Mouse (Mus musculus) heart, embryonic 14.5 days (tissue): ENCODE results near the gene Hrg. TPM values are rescaled to one million over a fixed set of nuclear protein-coding genes. Genes with fewer than 3 reads are reported as not detected.

ENCODE experiments used
- ATAC-seq: fragments of 200-750 bp; cut with Nextera tagmentation; 2 replicates; pipeline ENCODE4 v1.8.0; 2017; ENCODE audit warnings: low read depth, moderate TSS enrichment; ENCODE audit not compliant: insufficient number of reproducible peaks, insufficient read depth, low FRiP score
- H3K27ac ChIP-seq, 2 experiments: fragments of 200-500 bp in 1 of 2; fragments of 300-500 bp in 1 of 2; sonication (generic) in 1 of 2; replicated peaks in 1 of 2; 2 replicates each; pipeline ENCODE4 v1.5.1; 2012 to 2014; ENCODE audit warnings: low read depth in 2 of 2, low read length in 2 of 2, control low read depth in 1 of 2, mild to moderate bottlenecking in 1 of 2, mixed read lengths in 1 of 2; ENCODE audit not compliant: control insufficient read depth in 1 of 2, insufficient read depth in 1 of 2
- H3K27me3 ChIP-seq: fragments of 300-500 bp; sonication (generic); 2 replicates; pipeline ENCODE4 v1.6.1; 2014; ENCODE audit warnings: mild to moderate bottlenecking, low read length, control low read depth; ENCODE audit not compliant: control insufficient read depth, insufficient read depth
- H3K36me3 ChIP-seq: fragments of 300-500 bp; sonication (generic); 2 replicates; pipeline ENCODE4 v1.6.1; 2014; ENCODE audit warnings: mild to moderate bottlenecking, control low read depth, low read length, mixed read lengths; ENCODE audit not compliant: control insufficient read depth, insufficient read depth
- H3K4me1 ChIP-seq, 2 experiments: fragments of 200-500 bp in 1 of 2; fragments of 300-500 bp in 1 of 2; sonication (generic) in 1 of 2; 2 replicates each; pipeline ENCODE4 v1.6.1; 2012 to 2014; ENCODE audit warnings: low read length in 2 of 2, control low read depth in 1 of 2, mixed read lengths in 1 of 2; ENCODE audit not compliant: control insufficient read depth in 2 of 2, insufficient read depth in 2 of 2
- H3K4me2 ChIP-seq: fragments of 300-500 bp; sonication (generic); 2 replicates; pipeline ENCODE4 v1.6.1; 2014; ENCODE audit warnings: mild to moderate bottlenecking, low read length
- H3K4me3 ChIP-seq, 2 experiments: fragments of 200-500 bp in 1 of 2; fragments of 300-500 bp in 1 of 2; sonication (generic) in 1 of 2; 2 replicates each; pipeline ENCODE4 v1.5.1; 2012 to 2014; ENCODE audit warnings: low read length in 2 of 2, mild to moderate bottlenecking in 2 of 2, control low read depth in 1 of 2, low read depth in 1 of 2, moderate library complexity in 1 of 2; ENCODE audit not compliant: control insufficient read depth in 1 of 2, insufficient read depth in 1 of 2
- H3K9ac ChIP-seq: fragments of 300-500 bp; sonication (generic); 2 replicates; pipeline ENCODE4 v1.6.1; 2014; ENCODE audit warnings: mild to moderate bottlenecking, low read length
- H3K9me3 ChIP-seq: fragments of 300-500 bp; sonication (generic); 2 replicates; pipeline ENCODE4 v1.6.1; 2016; ENCODE audit warnings: low read length, control low read depth; ENCODE audit not compliant: control insufficient read depth
- WGBS: fragments of 180-500 bp; shearing (Covaris S2); extraction: QIAGEN DNeasy Blood & Tissue Kit; methylation state at CpG from one replicate; pipeline ENCODE4 v1.1.7; 2014; 5-methylcytosine and 5-hydroxymethylcytosine counted together
- polyA plus RNA-seq: library from polyadenylated mRNA; unstranded; fragments of >200 nt; fragmentation: Nextera tagmentation; extraction: Ambion mirVana; gene quantifications from 2 replicates; pipeline ENCODE4 v1.2.1, GENCODE M21; 2014

Gene Hrg
- polyA plus RNA-seq, 1 experiment from 2014 or later, result not detected

DNA sequence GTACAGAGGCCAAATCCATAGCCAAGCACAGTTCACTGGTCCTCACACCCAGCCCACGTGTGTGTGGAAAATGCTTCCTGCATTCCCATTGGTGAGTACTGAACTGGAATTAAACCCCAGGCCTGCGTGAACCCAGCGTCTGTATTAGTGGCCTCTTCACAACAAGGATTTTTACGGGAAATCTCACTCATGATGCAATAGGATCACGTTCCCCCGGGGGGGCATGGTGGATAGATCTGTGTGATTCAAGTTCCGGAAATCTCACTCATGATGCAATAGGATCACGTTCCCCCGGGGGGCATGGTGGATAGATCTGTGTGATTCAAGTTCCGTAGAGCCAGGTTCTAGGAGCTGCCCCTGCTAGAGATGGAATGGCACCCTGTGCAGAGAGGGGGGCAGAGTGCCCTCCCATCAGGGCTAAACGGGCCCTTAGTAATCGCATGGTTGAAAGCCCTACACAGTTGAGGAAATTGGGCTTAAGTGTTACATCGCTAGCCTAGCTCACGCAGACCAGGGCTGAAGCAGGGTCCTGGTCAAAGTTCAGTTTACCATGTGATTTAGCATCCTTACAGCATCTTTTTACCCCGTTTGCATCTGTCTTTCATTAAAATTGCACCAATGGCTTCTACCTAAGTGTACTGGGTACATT, 32.1 kb upstream of the Hrg start:
- 82% methylated on average over 15 of the region's 15 CpGs for WGBS
- ATAC-seq, result no peak

DNA sequence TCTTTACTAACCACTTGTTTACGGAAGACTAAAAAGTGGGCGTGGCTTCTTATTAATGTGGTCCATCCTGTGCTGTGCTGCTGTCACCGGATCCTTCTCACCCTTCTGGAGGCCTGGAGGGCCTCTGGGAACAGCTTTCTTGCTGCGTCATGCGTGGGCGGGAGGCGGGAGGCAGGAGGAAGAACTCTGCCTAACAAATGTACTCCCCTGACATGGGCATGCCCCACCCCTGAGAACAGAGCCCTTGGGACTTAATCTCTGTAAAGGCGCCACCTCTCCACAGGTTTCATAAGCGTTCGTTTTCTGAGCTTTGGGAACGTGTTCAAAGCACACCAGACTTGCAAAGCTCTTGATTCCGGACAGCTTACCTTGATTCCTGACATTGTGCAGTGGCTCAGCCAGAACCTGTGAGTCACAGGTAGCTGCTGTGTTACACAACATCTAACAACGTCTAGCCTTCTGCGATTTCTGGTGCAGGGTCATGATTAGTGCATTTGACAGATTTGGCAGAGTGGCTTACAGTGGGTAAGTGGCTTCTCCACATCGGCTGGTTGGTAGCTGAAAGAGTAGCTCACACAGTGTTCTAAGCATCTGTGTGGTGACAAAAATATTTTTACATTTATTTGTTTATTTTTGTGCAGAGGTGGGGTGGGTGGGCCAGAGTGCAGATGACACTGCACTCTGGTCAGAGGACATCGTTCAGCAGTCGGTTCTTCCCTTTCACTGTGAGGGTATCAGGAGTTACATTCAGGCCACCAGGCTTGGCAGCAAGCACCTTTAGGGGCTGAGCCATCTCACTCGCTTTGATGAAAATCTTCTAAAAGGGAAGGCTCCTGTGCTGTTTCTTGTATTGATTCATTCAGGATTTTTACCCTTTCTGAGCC, 30.7 kb upstream of the Hrg start:
- no peak overlapping the region for H3K4me2 ChIP-seq
- 44% methylated on average over 18 of the region's 18 CpGs for WGBS
- ATAC-seq, result no peak
- H3K9ac ChIP-seq, result no peak overlapping the region
- H3K27ac ChIP-seq, result no peak overlapping the region
- H3K27me3 ChIP-seq, result no peaks in the 10 kb centered on the region
- no peak overlapping the region for H3K4me3 ChIP-seq
- H3K4me1 ChIP-seq, result no peaks in the 10 kb centered on the region
- no peaks in the 10 kb centered on the region for H3K9me3 ChIP-seq
- no peaks in the 10 kb centered on the region for H3K36me3 ChIP-seq

More for the DNA sequence above, 32.1 kb upstream of the Hrg start:
- Histone ChIP-seq H3K4me2 (no peak overlapping the region), H3K27me3 (no peaks in the 10 kb centered on the region), H3K9me3 (no peaks in the 10 kb centered on the region), H3K4me3 (no peak overlapping the region), H3K4me1 (no peaks in the 10 kb centered on the region), H3K9ac (no peak overlapping the region), H3K36me3 (no peaks in the 10 kb centered on the region), H3K27ac (no peak overlapping the region)

- ATAC-seq, result no peak
- H3K9ac ChIP-seq, result no peak overlapping the region
Measured at GRCm38 (mm10) chr16:22921761-22922160, 29.1 kb upstream of the Hrg start.

DNA sequence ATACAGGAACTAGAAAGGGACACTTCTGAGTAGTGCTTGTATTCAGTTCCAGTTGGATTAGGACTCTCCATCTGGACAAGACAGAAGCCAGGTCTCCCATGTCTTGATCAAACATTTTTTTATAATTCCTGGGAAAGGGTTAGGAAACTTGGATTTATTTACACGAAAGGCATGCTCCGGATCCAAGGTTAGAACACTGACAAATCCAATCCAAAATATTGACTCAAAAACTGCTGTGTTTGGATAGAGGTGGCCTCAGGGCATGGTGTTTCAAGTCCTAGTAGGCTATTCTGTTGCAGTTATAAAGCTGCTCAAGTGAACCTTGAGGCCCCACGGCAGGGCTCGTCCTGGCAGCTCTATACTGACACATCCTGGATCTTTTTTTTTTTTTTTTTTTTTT, 28.4 kb upstream of the Hrg start:
- no peak overlapping the region for H3K4me3 ChIP-seq
- no peak for ATAC-seq
- WGBS, result 87% methylated on average over 4 of the region's 4 CpGs

More at GRCm38 (mm10) chr16:22921761-22922160, 29.1 kb upstream of the Hrg start:
- no peak overlapping the region for H3K27ac ChIP-seq
- no peaks in the 10 kb centered on the region for H3K36me3 ChIP-seq
- H3K4me1 ChIP-seq, result no peaks in the 10 kb centered on the region
- no peak overlapping the region for H3K4me3 ChIP-seq
- no peak overlapping the region for H3K4me2 ChIP-seq
- H3K9me3 ChIP-seq, result no peaks in the 10 kb centered on the region
- no peaks in the 10 kb centered on the region for H3K27me3 ChIP-seq
- WGBS, result 91% methylated on average over 5 of the region's 5 CpGs

GRCm38 (mm10) chr16:22929575-22929974, 21.3 kb upstream of the Hrg start:
- H3K27me3 ChIP-seq, result no peaks in the 10 kb centered on the region
- H3K36me3 ChIP-seq, result no peaks in the 10 kb centered on the region
- H3K9ac ChIP-seq, result no peak overlapping the region
- no peaks in the 10 kb centered on the region for H3K9me3 ChIP-seq
- 55% methylated on average over 6 of the region's 6 CpGs for WGBS
- H3K4me1 ChIP-seq, result no peaks in the 10 kb centered on the region
- no peak overlapping the region for H3K4me3 ChIP-seq
- no peak overlapping the region for H3K4me2 ChIP-seq
- no peak for ATAC-seq
- no peak overlapping the region for H3K27ac ChIP-seq

More for the DNA sequence above, 28.4 kb upstream of the Hrg start:
- no peaks in the 10 kb centered on the region for H3K27me3 ChIP-seq
- no peak overlapping the region for H3K9ac ChIP-seq
- no peak overlapping the region for H3K27ac ChIP-seq
- H3K4me2 ChIP-seq, result no peak overlapping the region
- no peaks in the 10 kb centered on the region for H3K36me3 ChIP-seq
- no peaks in the 10 kb centered on the region for H3K4me1 ChIP-seq
- H3K9me3 ChIP-seq, result no peaks in the 10 kb centered on the region

DNA sequence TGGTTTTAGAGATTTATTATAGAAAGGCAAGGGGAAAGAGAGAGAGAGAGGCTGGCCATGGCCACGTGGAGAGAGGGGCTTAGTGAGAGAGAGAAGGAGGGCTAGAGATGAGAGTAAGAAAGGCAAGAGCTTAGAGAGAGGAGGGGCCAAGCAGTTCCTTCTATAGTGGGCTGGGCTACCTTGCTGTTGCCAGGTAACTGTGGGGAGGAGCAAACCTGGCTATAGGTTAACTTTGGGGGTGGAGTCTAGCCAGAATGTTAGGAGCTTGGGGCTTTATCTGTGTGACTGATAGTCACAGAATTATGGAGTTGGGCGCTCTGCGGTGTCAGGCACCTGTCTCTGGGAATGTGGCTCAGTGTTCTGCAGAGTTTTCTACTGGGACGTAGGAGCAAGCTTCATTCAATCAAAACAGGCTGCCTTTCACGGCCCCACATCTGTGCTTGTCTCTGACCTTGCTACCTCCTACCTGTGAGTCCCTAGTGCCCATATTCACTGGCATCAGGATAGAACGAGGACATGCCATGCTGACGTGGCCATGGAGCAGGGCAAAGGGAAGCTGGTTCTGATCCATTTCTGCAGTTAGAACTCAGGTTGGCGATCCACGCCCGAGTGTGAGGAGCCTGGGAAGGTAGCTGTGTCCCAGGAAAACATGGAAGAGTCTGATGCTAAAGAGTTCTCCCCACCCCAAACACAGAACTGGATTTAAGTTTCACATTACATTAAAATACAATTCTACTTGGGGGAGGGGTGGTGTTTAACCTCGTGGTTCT, 19.3 kb upstream of the Hrg start:
- Histone ChIP-seq H3K9me3 (no peaks in the 10 kb centered on the region), H3K4me3 (no peak overlapping the region), H3K27ac (no peak overlapping the region), H3K9ac (no peak overlapping the region), H3K4me1 (no peaks in the 10 kb centered on the region), H3K4me2 (no peak overlapping the region), H3K36me3 (no peaks in the 10 kb centered on the region), H3K27me3 (no peaks in the 10 kb centered on the region)
- WGBS, result 79% methylated on average over 11 of the region's 11 CpGs
- no peak for ATAC-seq

DNA sequence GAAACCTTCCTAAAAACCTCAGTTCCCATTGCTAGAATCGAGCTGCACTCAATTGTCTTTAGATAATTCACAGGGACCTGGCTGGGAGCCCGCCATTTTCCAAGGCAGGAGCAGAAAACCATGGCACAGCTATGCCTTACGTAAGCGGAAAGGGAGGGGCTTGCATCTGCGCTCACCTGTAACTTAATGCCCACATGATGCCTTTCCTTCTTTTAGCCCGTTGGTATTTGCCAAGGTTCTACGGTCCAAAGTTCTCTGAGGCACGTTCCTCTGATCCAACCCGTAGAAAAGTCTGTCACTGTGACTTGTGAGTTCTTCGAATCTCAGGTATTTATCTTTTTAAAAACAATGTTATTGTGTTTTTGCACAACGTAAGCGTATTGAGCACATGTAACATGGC, 13.2 kb upstream of the Hrg start:
- no peak overlapping the region for H3K4me3 ChIP-seq
- H3K9ac ChIP-seq, result no peak overlapping the region
- no peaks in the 10 kb centered on the region for H3K36me3 ChIP-seq
- no peaks in the 10 kb centered on the region for H3K9me3 ChIP-seq
- no peaks in the 10 kb centered on the region for H3K4me1 ChIP-seq
- H3K27ac ChIP-seq, result no peak overlapping the region
- H3K4me2 ChIP-seq, result no peak overlapping the region
- 83% methylated on average over 12 of the region's 12 CpGs for WGBS
- no peak for ATAC-seq
- no peaks in the 10 kb centered on the region for H3K27me3 ChIP-seq
